21 mouse cellular contexts compared by ENCODE assay signal in the genomic region with DNA sequence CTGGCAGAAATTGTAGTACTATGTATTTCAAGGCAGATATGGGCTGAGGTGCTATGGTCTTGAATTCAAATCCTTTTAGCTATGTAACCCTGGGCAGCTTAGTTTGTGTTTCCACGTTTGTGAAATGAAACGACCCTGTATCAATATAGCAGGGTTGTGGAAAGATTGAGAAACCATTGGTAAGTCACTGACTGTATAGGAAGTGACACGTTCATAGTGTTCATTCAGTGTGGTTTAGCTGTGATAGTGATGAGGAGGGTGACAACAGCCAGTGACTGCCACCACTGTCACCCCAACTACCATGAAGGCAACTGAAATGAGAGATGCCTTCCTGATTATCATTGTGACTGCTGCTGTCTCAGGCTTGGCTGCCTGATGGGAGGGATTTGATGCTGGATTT.
"Had no signal": no experiment of that assay in that cellular context is flagged by ENCODE, and none has a peak within 500 bp of the region (broad histone marks: within the 10 kb centered on the region; RNA-seq: fewer than 3 reads in every experiment).

No protein-coding gene starts in this region.

- H3K4me3 ChIP-seq: heart, adult 2 months; hindbrain, embryonic 10.5 days; hindbrain, embryonic 12.5 days; layer of hippocampus, adult 2 months; limb, embryonic 13.5 days; limb, embryonic 15.5 days; liver, embryonic 12.5 days had no signal

- H3K4me1 ChIP-seq: hindbrain, embryonic 10.5 days; hindbrain, embryonic 12.5 days; limb, embryonic 13.5 days; limb, embryonic 15.5 days; liver, embryonic 12.5 days had no signal

- H3K27me3 ChIP-seq: liver, embryonic 12.5 days had no signal

- H3K9ac ChIP-seq: hindbrain, embryonic 12.5 days; hindbrain, embryonic 14.5 days; limb, embryonic 13.5 days; limb, embryonic 15.5 days; liver, embryonic 12.5 days had no signal

- DNase-seq: gastrocnemius, postnatal 14 days; gastrocnemius, postnatal 36 days; heart, adult 2 months; heart, postnatal 10 days; heart, postnatal 4 days; kidney, adult 18-20 months; kidney, adult 8-10 months; kidney, postnatal 10 days; kidney, postnatal 25 days; kidney, postnatal 4 days; left cerebral cortex, postnatal 4 days had no signal

- H3K4me2 ChIP-seq: heart, embryonic 11.5 days; hindbrain, embryonic 12.5 days; hindbrain, embryonic 14.5 days; limb, embryonic 13.5 days; limb, embryonic 15.5 days; liver, embryonic 12.5 days had no signal

- H3K27ac ChIP-seq: heart, adult 2 months; hindbrain, embryonic 10.5 days; hindbrain, embryonic 12.5 days; hindbrain, embryonic 14.5 days; layer of hippocampus, adult 2 months; limb, embryonic 13.5 days; limb, embryonic 15.5 days; liver, embryonic 12.5 days had no signal

- H3K9me3 ChIP-seq: hindbrain, embryonic 10.5 days; hindbrain, embryonic 12.5 days; limb, embryonic 13.5 days; limb, embryonic 15.5 days; liver, embryonic 12.5 days had no signal

- ATAC-seq: hindbrain, embryonic 16.5 days; intestine, embryonic 16.5 days; liver, embryonic 12.5 days had no signal

- H3K36me3 ChIP-seq: hindbrain, embryonic 12.5 days; limb, embryonic 15.5 days had no signal
